Mouse (Mus musculus): Measurements from ENCODE around the gene Sectm1b.
"Not testable (repeated sequence)": the region's sequence is repeated elsewhere in the genome, so short reads cannot be mapped to it uniquely, and the experiment has no call there.

GRCm38 (mm10) chr11:121043025-121043424, 20.3 kb downstream of the Sectm1b start:
- TF ChIP-seq CTCF, EP300 (IDR thresholded peaks at IDR 0.05; ENCODE audit: low read depth): not testable (repeated sequence)

Measured in liver, embryonic 14.5 days (tissue).